Mouse (Mus musculus): ENCODE data around the gene Slc6a8.

Slc6a8 gene

GRCm38 (mm10) chrX:73684978-73685377 lies 12.0 kb downstream of the Slc6a8 start:
- DNase-seq (ENCODE audit: low spot score): peak; percentile 14

DNA sequence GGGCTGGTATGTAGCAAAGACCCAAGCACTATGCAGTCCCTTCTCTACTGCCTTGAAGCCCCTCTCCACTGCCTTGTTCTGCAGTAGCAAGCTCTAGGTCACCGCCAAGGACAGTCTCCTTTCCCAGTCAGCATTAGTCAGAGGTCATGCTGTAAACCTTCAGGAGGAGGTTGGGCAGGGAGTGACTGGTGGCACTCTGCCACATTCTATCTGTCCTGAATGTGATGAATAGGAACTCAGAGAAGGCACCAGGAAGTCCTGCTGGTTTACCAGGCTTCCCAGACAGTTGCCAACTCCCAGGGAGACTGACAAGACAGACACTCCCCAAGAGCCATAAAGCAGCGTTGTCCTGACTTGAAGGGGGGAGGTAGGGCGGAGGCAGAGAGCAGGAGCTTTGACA lies 12.7 kb downstream of the Slc6a8 start:
- peak; percentile 7 for DNase-seq (ENCODE audit: low spot score)

DNA sequence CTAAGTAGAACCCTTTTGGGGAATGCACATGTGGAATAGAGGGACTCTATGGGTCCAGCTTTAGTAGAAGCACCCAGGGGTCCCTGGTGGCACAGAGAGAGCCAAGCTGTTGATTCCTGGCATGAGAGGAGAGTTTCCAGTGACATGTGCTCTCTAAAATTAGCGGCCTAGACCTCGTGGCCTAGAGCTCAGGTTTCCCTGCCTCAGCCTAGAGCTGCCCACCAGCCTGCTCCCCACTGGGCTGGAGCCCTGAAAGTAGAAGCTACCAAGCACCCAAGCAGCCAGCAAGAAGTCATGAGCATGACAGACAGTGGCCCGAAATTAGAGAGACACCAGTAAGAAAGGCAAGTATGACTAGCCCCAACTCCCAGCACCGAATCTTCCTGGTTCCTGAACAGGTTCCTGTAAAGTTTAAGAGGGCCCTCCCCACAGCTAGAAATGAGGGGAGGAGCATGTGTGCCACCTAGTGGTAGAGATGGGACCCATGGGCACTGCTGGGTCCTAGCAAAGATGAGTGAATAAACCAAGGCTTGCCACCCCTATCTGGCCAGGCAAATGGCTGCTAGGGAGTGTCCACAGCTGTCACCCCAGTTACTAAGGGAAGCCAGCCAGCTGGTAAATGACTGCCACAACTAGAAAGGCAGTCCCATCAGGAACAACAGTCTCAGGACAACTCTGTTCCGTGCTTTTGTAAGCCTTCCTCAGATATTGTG lies 18.1 kb downstream of the Slc6a8 start:
- DNase-seq (ENCODE audit: low spot score): no peak

DNA sequence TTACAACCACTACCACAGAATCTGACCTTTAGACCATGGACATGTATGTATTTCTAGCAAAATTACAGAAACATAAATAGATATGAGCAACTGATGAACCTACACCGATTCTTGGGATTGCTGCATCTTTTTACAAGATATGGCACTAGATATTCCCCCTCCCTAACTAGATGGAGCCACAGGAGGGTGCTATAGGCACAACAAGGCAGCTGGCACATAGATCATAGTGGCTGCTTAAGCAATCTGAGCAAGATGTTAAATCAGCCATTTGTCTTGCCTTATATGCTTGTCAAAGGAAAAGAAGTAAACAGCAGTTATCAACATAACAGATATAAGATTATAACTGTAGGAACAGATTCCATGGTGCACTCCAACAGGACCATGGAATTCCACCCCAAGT lies 27.5 kb downstream of the Slc6a8 start:
- DNase-seq (ENCODE audit: low spot score): no peak

DNA sequence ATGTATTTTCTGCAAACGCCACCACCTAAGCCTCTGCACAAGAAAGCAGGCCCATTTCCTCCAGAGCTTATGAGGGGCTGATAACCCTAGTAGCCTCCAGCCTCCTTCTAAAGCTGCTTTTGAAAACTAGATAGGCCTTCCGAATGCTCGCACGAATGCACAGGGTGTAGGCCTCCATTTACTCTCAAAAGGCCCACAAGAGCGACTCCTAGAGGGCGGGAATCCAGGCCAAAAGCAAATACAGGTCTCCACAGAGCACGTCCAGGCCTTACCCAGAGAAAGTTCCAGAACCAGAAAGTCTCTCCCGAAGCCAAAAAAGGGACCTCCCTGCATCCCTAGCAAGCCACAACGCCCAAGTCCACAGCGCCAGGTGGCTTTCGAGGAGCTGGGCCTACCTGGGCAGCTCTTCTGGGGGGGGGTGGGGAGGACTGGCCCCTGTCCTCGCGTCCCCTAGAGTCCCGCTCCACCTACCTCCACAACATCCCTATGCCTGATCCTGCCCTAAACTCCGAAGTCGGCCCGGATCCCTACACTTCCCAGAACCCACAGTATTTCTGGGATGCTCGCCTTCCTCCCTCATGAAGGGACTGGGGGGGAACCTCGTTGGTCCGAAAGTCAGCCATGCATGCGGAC lies 42.6 kb downstream of the Slc6a8 start:
- DNase-seq (ENCODE audit: low spot score): peak; percentile 43

- peak; percentile 96 for DNase-seq (ENCODE audit: low spot score)
These were observed 43.2 kb downstream of the Slc6a8 start, which contains the start of the genes Bcap31 and Abcd1 for GRCm38 (mm10) chrX:73716109-73716661. Gene Bcap31 (minus strand): TSS chrX:73716175. Gene Abcd1 (plus strand): TSS chrX:73716597.

DNA sequence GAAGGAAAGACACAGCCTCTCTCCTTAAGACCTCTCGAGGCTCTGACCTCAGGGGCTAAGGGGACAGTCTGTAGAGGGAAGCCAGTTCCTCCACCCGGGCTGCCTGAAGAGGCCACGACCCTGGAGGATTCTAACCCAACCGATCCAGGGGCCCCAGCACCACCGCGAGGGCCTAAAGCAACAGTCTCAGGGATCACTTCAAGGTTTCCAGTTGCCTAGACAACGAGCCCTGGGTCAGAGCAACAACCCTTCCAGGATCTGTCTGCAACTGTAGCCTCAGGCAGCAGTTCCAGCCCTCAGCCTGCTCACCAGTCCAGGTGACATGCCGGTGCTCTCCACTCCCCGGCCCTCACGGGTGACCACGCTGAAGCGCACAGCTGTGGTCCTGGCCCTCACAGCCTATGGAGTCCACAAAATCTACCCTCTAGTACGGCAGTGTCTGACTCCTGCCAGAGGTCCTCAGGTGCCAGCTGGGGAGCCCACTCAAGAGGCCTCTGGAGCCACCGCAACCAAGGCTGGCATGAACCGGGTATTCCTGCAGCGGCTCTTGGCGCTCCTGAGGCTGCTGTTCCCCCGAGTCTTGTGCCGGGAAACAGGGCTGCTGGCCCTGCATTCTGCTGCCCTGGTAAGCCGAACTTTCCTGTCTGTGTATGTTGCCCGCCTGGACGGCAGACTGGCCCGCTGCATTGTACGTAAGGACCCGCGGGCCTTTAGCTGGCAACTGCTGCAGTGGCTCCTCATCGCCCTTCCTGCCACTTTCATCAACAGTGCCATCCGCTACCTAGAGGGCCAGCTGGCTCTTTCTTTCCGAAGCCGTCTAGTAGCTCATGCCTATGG lies 44.0 kb downstream of the Slc6a8 start:
- no peak for DNase-seq (ENCODE audit: low spot score)

DNA sequence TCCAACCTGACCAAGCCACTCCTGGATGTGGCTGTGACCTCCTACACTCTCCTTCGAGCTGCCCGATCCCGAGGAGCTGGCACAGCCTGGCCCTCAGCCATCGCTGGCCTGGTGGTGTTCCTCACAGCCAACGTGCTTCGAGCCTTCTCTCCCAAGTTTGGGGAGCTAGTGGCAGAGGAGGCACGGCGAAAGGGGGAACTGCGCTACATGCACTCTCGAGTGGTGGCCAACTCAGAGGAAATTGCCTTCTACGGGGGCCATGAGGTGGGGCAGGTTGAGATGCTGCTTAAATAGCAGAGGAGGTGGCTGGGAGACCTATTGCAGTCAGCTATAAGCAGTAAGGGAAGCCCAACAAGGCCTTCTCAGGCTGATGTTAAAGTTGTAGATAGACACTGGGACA lies 44.7 kb downstream of the Slc6a8 start:
- DNase-seq (ENCODE audit: low spot score): no peak

DNA sequence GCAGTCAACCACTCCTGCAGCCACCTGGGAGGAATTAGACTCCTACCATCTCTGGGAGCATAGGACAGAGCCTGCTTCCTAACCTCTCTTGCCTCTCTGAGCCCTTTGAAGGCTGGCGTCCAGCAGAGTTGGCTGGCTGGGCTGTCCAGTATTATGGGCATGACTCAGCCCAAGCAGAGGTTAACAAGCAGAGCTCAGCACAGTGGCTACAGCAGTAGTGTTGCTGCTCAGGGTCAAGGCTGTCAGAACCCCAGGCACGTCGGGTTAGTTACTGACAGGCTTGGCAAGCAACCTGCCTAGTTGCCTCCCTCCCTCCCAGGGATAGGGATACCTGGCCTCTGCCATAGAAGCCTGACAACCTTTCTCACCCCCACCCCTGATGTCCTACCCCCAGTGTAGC lies 45.3 kb downstream of the Slc6a8 start:
- DNase-seq (ENCODE audit: low spot score): no peak

DNA sequence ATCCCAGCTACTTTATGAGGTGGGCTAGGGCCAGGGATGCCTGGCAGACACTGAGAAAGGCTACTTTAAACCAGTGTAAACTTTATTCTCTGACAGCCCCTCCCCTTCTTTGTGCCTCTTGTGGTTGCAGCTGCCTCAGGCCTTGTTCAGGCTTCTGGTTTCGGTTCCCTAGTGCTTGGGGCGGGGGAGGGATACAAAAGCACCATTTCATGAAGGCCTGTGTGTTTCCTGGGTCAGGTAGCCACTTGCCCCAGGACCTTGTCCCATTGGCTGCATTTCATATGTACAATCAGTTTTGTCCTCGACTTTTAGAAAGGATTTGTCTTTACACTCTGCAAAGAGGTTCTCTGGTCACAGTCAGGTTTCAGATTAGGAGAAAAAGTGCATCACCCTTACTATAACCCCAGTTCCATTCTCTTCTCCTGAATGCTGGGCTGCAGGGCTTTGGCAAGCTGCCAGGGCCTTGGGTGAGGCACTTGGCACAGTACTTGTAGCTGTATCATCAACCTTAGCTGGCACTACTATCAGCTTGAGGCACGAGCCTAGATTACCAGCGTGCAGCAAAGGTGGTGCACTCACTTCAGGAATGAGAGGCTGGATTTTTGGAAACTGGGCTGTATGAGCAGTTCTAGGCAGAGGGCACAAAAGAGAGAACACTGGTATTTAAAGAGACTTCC lies 45.9 kb downstream of the Slc6a8 start:
- DNase-seq (ENCODE audit: low spot score): no peak

DNA sequence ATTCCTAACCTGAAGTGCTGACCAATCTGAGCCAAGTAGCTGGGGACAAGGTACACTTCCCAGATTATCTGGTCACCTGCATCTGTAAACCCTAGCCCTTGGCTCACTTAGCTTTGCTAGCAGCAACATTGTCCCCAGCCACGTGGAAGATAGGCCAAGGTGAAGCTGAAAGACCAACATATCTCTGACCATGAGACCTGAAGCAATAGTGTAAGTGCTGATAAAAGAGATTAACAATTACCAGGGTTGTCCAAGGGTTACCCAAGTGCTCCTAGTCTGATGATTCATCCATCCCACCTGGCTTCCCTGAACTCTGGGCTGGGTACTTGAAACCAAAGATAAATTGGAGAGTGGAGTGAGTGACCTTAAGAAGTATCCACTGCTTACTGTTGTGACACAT lies 58.0 kb downstream of the Slc6a8 start:
- DNase-seq (ENCODE audit: low spot score): peak; percentile 73

Measured in yolk sac, embryonic 10.5 days (tissue).